23 mouse cellular contexts compared by ENCODE assay signal in genomic region chr10:40936160-40936726, GRCm38 (mm10). TPM values are rescaled to one million over a fixed set of nuclear protein-coding genes. Genes with fewer than 3 reads are reported as not detected.
DNase-seq lines count a peak whose midpoint lies in the region; ATAC-seq and TF ChIP-seq lines count a peak whose summit lies in the region.
"Had no signal": no experiment of that assay in that cellular context is flagged by ENCODE, and none has a peak within 500 bp of the region (broad histone marks: within the 10 kb centered on the region; RNA-seq: fewer than 3 reads in every experiment).

No protein-coding gene starts in this region.

- no peak for TF ChIP-seq CTCF in lung, postnatal 0 days (IDR thresholded peaks at IDR 0.05)

- no peak for DNase-seq in forebrain, embryonic 10.5 days (ENCODE audit: extremely low spot score, low spot score)
- no peak for DNase-seq in forebrain, embryonic 14.5 days (ENCODE audit: low spot score)
- DNase-seq in kidney, postnatal 36 days, result no peak
- DNase-seq in lung, postnatal 0 days (ENCODE audit: low spot score), result peak; percentile 22
- DNase-seq in lung, postnatal 36 days, result no peak
- no peak for DNase-seq in ES-E14 (ENCODE audit: low read depth, low spot score)
- DNase-seq in natural killer cell, adult 2 months (ENCODE audit: low spot score in 2 of 2), result no peak
- DNase-seq: adrenal gland, postnatal 14 days; cerebellum, adult 9-10 months; kidney, postnatal 25 days; liver, embryonic 13.5 days; midbrain, embryonic 14.5 days; thymus, adult 2 months had no signal

- H3K27ac ChIP-seq in forebrain, embryonic 10.5 days, result peak overlapping the region; percentile 26; the same call in 1 of the 2 replicates
- no peak overlapping the region for H3K27ac ChIP-seq in forebrain, embryonic 14.5 days (ENCODE audit: low read depth, low read length)
- H3K27ac ChIP-seq in kidney, embryonic 14.5 days (ENCODE audit: low read depth, low read length), result no peak overlapping the region
- H3K27ac ChIP-seq in lung, postnatal 0 days (ENCODE audit: low read length), result no peak overlapping the region
- no peak overlapping the region for H3K27ac ChIP-seq in ES-E14 (ENCODE audit: insufficient read depth, low read depth, low read length, poor library complexity, severe bottlenecking)
- H3K27ac ChIP-seq: embryonic facial prominence, embryonic 15.5 days; hindbrain, embryonic 10.5 days; intestine, embryonic 15.5 days; limb, embryonic 12.5 days; liver, embryonic 13.5 days; lung, embryonic 15.5 days had no signal

- in situ Hi-C loops in ES-E14 (cut with MboI; ENCODE audit: low sequenced_read_pairs in 2 of 2, unreplicated experiment in 2 of 2), result no loop called here

- H3K27me3 ChIP-seq in forebrain, embryonic 10.5 days (ENCODE audit: poor library complexity, severe bottlenecking), result no peaks in the 10 kb centered on the region
- no peaks in the 10 kb centered on the region for H3K27me3 ChIP-seq in forebrain, embryonic 14.5 days (replicated peaks; ENCODE audit: control insufficient read depth, insufficient read depth, low read length)
- H3K27me3 ChIP-seq in kidney, embryonic 14.5 days (ENCODE audit: control insufficient read depth, insufficient read depth, low read length), result no peaks in the 10 kb centered on the region
- no peaks in the 10 kb centered on the region for H3K27me3 ChIP-seq in lung, postnatal 0 days (replicated peaks; ENCODE audit: insufficient read depth, low read length)
- H3K27me3 ChIP-seq: CH12.LX; embryonic facial prominence, embryonic 15.5 days; intestine, embryonic 15.5 days; limb, embryonic 12.5 days; liver, embryonic 13.5 days; lung, embryonic 15.5 days had no signal

- no peak overlapping the region for H3K4me3 ChIP-seq in forebrain, embryonic 10.5 days
- no peak overlapping the region for H3K4me3 ChIP-seq in forebrain, embryonic 14.5 days (ENCODE audit: low read depth, low read length)
- no peak overlapping the region for H3K4me3 ChIP-seq in kidney, embryonic 14.5 days (ENCODE audit: low read length)
- no peak overlapping the region for H3K4me3 ChIP-seq in lung, postnatal 0 days (ENCODE audit: low read depth, low read length)
- peak overlapping the region; percentile 26 to 47; a peak in 3 of 4 replicates for H3K4me3 ChIP-seq in ES-E14 (ENCODE audit: insufficient read depth in 1 of 2, low read depth in 1 of 2, low read length in 2 of 2, poor library complexity in 1 of 2, severe bottlenecking in 1 of 2)
- H3K4me3 ChIP-seq: embryonic facial prominence, embryonic 15.5 days; hindbrain, embryonic 10.5 days; intestine, embryonic 15.5 days; limb, embryonic 12.5 days; liver, embryonic 13.5 days; lung, embryonic 15.5 days; myocyte had no signal

- ATAC-seq in forebrain, embryonic 14.5 days, result no peak
- 0 out of 2 replicates have a peak, but pooled peaks have one; percentile 68 for ATAC-seq in kidney, embryonic 14.5 days (ENCODE audit: low FRiP score, low TSS enrichment)
- no peak for ATAC-seq in lung, postnatal 0 days
- ATAC-seq: activated CD4-positive, CD25-positive, alpha-beta regulatory T cell, adult 4 months; intestine, embryonic 15.5 days had no signal

- no peak overlapping the region for H3K4me2 ChIP-seq in forebrain, embryonic 14.5 days (ENCODE audit: low read length)
- H3K4me2 ChIP-seq in kidney, embryonic 14.5 days (replicated peaks; ENCODE audit: low read depth, low read length), result no peak overlapping the region
- no peak overlapping the region for H3K4me2 ChIP-seq in lung, postnatal 0 days (replicated peaks; ENCODE audit: low read depth, low read length)
- H3K4me2 ChIP-seq: embryonic facial prominence, embryonic 15.5 days; intestine, embryonic 15.5 days; limb, embryonic 12.5 days; liver, embryonic 13.5 days; lung, embryonic 15.5 days had no signal

- no peak for TF ChIP-seq EP300 in lung, postnatal 0 days (IDR thresholded peaks at IDR 0.05)

- peaks cover 92% of the 10 kb centered on the region for H3K36me3 ChIP-seq in forebrain, embryonic 10.5 days (replicated peaks)
- H3K36me3 ChIP-seq in forebrain, embryonic 14.5 days (ENCODE audit: control insufficient read depth, insufficient read depth, low read length), result peaks cover 65% of the 10 kb centered on the region
- peaks cover 20% of the 10 kb centered on the region for H3K36me3 ChIP-seq in kidney, embryonic 14.5 days (ENCODE audit: control insufficient read depth, insufficient read depth, low read length)
- no peaks in the 10 kb centered on the region for H3K36me3 ChIP-seq in lung, postnatal 0 days (ENCODE audit: insufficient read depth, low read length)
- H3K36me3 ChIP-seq in ES-E14 (ENCODE audit: control insufficient read depth, insufficient read depth, low read length, poor library complexity, severe bottlenecking), result peaks cover 12% of the 10 kb centered on the region
- H3K36me3 ChIP-seq: intestine, embryonic 15.5 days; liver, embryonic 13.5 days; lung, embryonic 15.5 days had no signal

- no peak overlapping the region for H3K9ac ChIP-seq in forebrain, embryonic 14.5 days (ENCODE audit: low read length)
- no peak overlapping the region for H3K9ac ChIP-seq in kidney, embryonic 14.5 days (ENCODE audit: low read depth, low read length)
- no peak overlapping the region for H3K9ac ChIP-seq in lung, postnatal 0 days (replicated peaks; ENCODE audit: low read depth)
- no peak overlapping the region for H3K9ac ChIP-seq in ES-E14 (ENCODE audit: insufficient read depth, low read depth, low read length, poor library complexity, severe bottlenecking)
- H3K9ac ChIP-seq: embryonic facial prominence, embryonic 15.5 days; intestine, embryonic 15.5 days; limb, embryonic 12.5 days; liver, embryonic 13.5 days; lung, embryonic 15.5 days had no signal

- peaks cover 3% of the 10 kb centered on the region; the same call in 1 of the 2 replicates for H3K4me1 ChIP-seq in forebrain, embryonic 10.5 days
- H3K4me1 ChIP-seq in forebrain, embryonic 14.5 days (ENCODE audit: control insufficient read depth, insufficient read depth, low read length), result no peaks in the 10 kb centered on the region
- H3K4me1 ChIP-seq in kidney, embryonic 14.5 days (ENCODE audit: control insufficient read depth, insufficient read depth, low read length), result no peaks in the 10 kb centered on the region
- no peaks in the 10 kb centered on the region for H3K4me1 ChIP-seq in lung, postnatal 0 days (ENCODE audit: insufficient read depth, low read depth, low read length)
- peaks cover 0 to 5% of the 10 kb centered on the region in 2 experiments; a peak in 2 of 4 replicates for H3K4me1 ChIP-seq in ES-E14 (ENCODE audit: control insufficient read depth in 2 of 2, insufficient read depth in 2 of 2, low read length in 2 of 2, poor library complexity in 1 of 2)
- H3K4me1 ChIP-seq: embryonic facial prominence, embryonic 15.5 days; hindbrain, embryonic 10.5 days; intestine, embryonic 15.5 days; limb, embryonic 12.5 days; liver, embryonic 13.5 days; lung, embryonic 15.5 days had no signal

- WGBS in forebrain, embryonic 10.5 days, result 85% methylated on average over 13 of the region's 13 CpGs
- 77% methylated on average over 13 of the region's 13 CpGs for WGBS in forebrain, embryonic 14.5 days
- 73% methylated on average over 13 of the region's 13 CpGs for WGBS in kidney, embryonic 14.5 days
- WGBS in lung, postnatal 0 days, result 72% methylated on average over 13 of the region's 13 CpGs

- H3K9me3 ChIP-seq in forebrain, embryonic 10.5 days, result no peaks in the 10 kb centered on the region
- H3K9me3 ChIP-seq in forebrain, embryonic 14.5 days (replicated peaks; ENCODE audit: control insufficient read depth, low read length), result no peaks in the 10 kb centered on the region
- no peaks in the 10 kb centered on the region for H3K9me3 ChIP-seq in kidney, embryonic 14.5 days (ENCODE audit: control insufficient read depth, low read length)
- no peaks in the 10 kb centered on the region for H3K9me3 ChIP-seq in lung, postnatal 0 days (ENCODE audit: low read length)
- no peaks in the 10 kb centered on the region for H3K9me3 ChIP-seq in ES-E14 (ENCODE audit: control insufficient read depth, insufficient read depth, low read depth, low read length)
- H3K9me3 ChIP-seq: embryonic facial prominence, embryonic 15.5 days; hindbrain, embryonic 10.5 days; intestine, embryonic 15.5 days; limb, embryonic 12.5 days; liver, embryonic 13.5 days; lung, embryonic 15.5 days had no signal

TF ChIP-seq in ES-E14, 5 proteins besides CTCF, POLR2A, EP300 and RAD21:
- no peak for TF ChIP-seq ZNF384 (IDR thresholded peaks at IDR 0.05; ENCODE audit: low read depth, low read length)
- no peak for TF ChIP-seq MAFK (IDR thresholded peaks at IDR 0.05; ENCODE audit: insufficient read depth, low read depth, low read length)
- TF ChIP-seq CHD2 (IDR thresholded peaks at IDR 0.05; ENCODE audit: low read depth, low read length), result no peak
- TF ChIP-seq HCFC1 (IDR thresholded peaks at IDR 0.05; ENCODE audit: borderline replicate concordance, insufficient read depth, low read length), result no peak
- TF ChIP-seq ZC3H11A (IDR thresholded peaks at IDR 0.05; ENCODE audit: borderline replicate concordance, low read depth, low read length), result no peak

RNA-seq across cellular contexts. Expression of gene Wasf1, which starts 53.0 kb away (rescaled TPM):
- polyA plus RNA-seq in forebrain, embryonic 10.5 days (2016; fragmentation: Nextera tagmentation; extraction: Ambion mirVana), result 43.8 and 49.1 TPM in 2 replicates
- polyA plus RNA-seq in forebrain, embryonic 14.5 days (2014; fragmentation: Nextera tagmentation; extraction: Ambion mirVana), result 51.5 and 72.9 TPM in 2 replicates
- 21.8 and 27.7 TPM in 2 replicates for polyA plus RNA-seq in kidney, embryonic 14.5 days (2014; fragmentation: Nextera tagmentation; extraction: Ambion mirVana)
- polyA plus RNA-seq in lung, postnatal 0 days (2015; fragmentation: Nextera tagmentation; extraction: Ambion mirVana), result 2.1 and 2.2 TPM in 2 replicates
- 4.9 and 5.2 TPM in 2 replicates for total RNA-seq in ES-E14 (2012; rRNA removed)
- total RNA-seq: CH12.LX; megakaryocyte, adult 5-6 weeks had no signal

RNA-seq across cellular contexts. Expression of gene Cdc40, which starts 53.1 kb away (rescaled TPM):
- polyA plus RNA-seq in forebrain, embryonic 10.5 days (2016; fragmentation: Nextera tagmentation; extraction: Ambion mirVana), result 34.2 and 36.4 TPM in 2 replicates
- 28.0 and 31.1 TPM in 2 replicates for polyA plus RNA-seq in forebrain, embryonic 14.5 days (2014; fragmentation: Nextera tagmentation; extraction: Ambion mirVana)
- polyA plus RNA-seq in kidney, embryonic 14.5 days (2014; fragmentation: Nextera tagmentation; extraction: Ambion mirVana), result 34.6 and 42.1 TPM in 2 replicates
- 16.4 and 17.4 TPM in 2 replicates for polyA plus RNA-seq in lung, postnatal 0 days (2015; fragmentation: Nextera tagmentation; extraction: Ambion mirVana)
- total RNA-seq in ES-E14 (2012; rRNA removed), result 12.8 and 13.0 TPM in 2 replicates

Comparison
In these comparisons a context has a peak if more than half of its experiments do, and no peak if none do; other contexts are left out.
1. H3K4me3 ChIP-seq: peak in ES-E14 (2 of 2); none in forebrain, embryonic 10.5 days (single experiment), forebrain, embryonic 14.5 days (single experiment), kidney, embryonic 14.5 days (single experiment) and lung, postnatal 0 days (single experiment).